Mouse (Mus musculus) brain, embryonic 14.5 days (tissue): ENCODE results near the gene Fstl4.

Source experiments
- CTCF ChIP-seq: fragments of 200-500 bp; IDR thresholded peaks from 2 replicates; pipeline ENCODE4 v1.5.1; 2012; ENCODE audit warnings: inconsistent platforms, mild to moderate bottlenecking, moderate library complexity, borderline replicate concordance; ENCODE audit not compliant: insufficient read depth, insufficient read length; ENCODE audit errors: extremely low read depth
- POLR2A ChIP-seq: fragments of 200-500 bp; IDR thresholded peaks from 2 replicates; pipeline ENCODE4 v1.6.1; 2012; ENCODE audit warnings: mild to moderate bottlenecking, inconsistent platforms, borderline replicate concordance; ENCODE audit not compliant: poor library complexity, insufficient read depth, insufficient read length, severe bottlenecking; ENCODE audit errors: extremely low read depth

DNA sequence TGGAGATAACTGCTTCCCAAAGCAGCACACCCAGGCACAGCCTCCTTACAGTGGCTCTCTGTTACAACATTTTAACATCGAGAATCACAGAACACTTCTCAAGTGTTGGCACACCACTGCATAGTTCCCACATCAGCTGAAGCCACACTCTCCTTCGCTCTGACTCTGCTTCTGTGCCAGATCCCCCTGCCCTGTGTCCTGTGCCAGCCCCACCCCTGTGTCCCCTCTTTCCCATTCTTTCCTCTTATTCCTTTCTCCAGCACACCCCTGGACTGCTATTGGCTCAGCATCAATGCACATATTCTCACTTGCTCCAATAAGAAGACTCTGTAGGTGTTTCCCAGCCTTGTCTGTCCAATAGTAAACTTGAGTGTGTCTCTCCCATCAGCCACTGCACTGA lies 45.1 kb downstream of the Fstl4 start:
- no peak for TF ChIP-seq POLR2A
- no peak for TF ChIP-seq CTCF
